Mouse (Mus musculus) c-Kit-positive CD71-negative TER-119-negative erythroid progenitor cells, embryonic 14.5 days (primary cell): Measurements from ENCODE around the gene Itpr1.
"Not testable (repeated sequence)": the region's sequence is repeated elsewhere in the genome, so short reads cannot be mapped to it uniquely, and the experiment has no call there.

ENCODE experiments used
- DNase-seq: peaks from one replicate; pipeline ENCODE4 v3.0.0-alpha.2; 2013; ENCODE audit warnings: low read depth

The Itpr1 gene

GRCm38 (mm10) chr6:108549495-108549935 is 336.6 kb downstream of the Itpr1 start:
- DNase-seq, result no peak

- DNase-seq, result no peak
These were observed 339.1 kb downstream of the Itpr1 start for GRCm38 (mm10) chr6:108551725-108552620.

GRCm38 (mm10) chr6:108553013-108553412 is 340.1 kb downstream of the Itpr1 start:
- DNase-seq, result no peak

GRCm38 (mm10) chr6:108553536-108553935 is 340.6 kb downstream of the Itpr1 start:
- no peak for DNase-seq

- DNase-seq, result no peak
These were observed 341.5 kb downstream of the Itpr1 start for GRCm38 (mm10) chr6:108554389-108554788.

GRCm38 (mm10) chr6:108554878-108555277 is 342.0 kb downstream of the Itpr1 start:
- no peak for DNase-seq

GRCm38 (mm10) chr6:108557576-108558322 is 344.9 kb downstream of the Itpr1 start:
- DNase-seq, result no peak

- DNase-seq, result not testable (repeated sequence)
These were observed 346.3 kb downstream of the Itpr1 start for GRCm38 (mm10) chr6:108559226-108559625.

GRCm38 (mm10) chr6:108562971-108563370 is 350.1 kb downstream of the Itpr1 start:
- DNase-seq, result no peak

GRCm38 (mm10) chr6:108565447-108565846 is 352.6 kb downstream of the Itpr1 start:
- DNase-seq, result not testable (repeated sequence)

- DNase-seq, result no peak
These were observed 353.7 kb downstream of the Itpr1 start for GRCm38 (mm10) chr6:108566549-108566948.

GRCm38 (mm10) chr6:108569460-108570187 is 356.7 kb downstream of the Itpr1 start:
- DNase-seq, result no peak

GRCm38 (mm10) chr6:108570351-108571041 is 357.6 kb downstream of the Itpr1 start:
- no peak for DNase-seq

GRCm38 (mm10) chr6:108571042-108571590 is 358.2 kb downstream of the Itpr1 start:
- peak; percentile 45 for DNase-seq

- no peak for DNase-seq
These were observed 359.8 kb downstream of the Itpr1 start for GRCm38 (mm10) chr6:108572646-108573045.

GRCm38 (mm10) chr6:108577056-108577455 is 364.2 kb downstream of the Itpr1 start:
- DNase-seq, result no peak

- no peak for DNase-seq
These were observed 375.5 kb downstream of the Itpr1 start for GRCm38 (mm10) chr6:108588426-108588825.

GRCm38 (mm10) chr6:108592227-108592626 is 379.3 kb downstream of the Itpr1 start:
- no peak for DNase-seq

- DNase-seq, result no peak
These were observed 379.7 kb downstream of the Itpr1 start for GRCm38 (mm10) chr6:108592636-108593035.

- no peak for DNase-seq
These were observed 381.4 kb downstream of the Itpr1 start for GRCm38 (mm10) chr6:108594171-108594841.

GRCm38 (mm10) chr6:108598691-108599090 is 385.8 kb downstream of the Itpr1 start:
- DNase-seq, result no peak
